Mouse (Mus musculus) forebrain, embryonic 13.5 days (tissue): Measurements from ENCODE around the gene Spats2l. TPM values are rescaled to one million over a fixed set of nuclear protein-coding genes. Genes with fewer than 3 reads are reported as not detected.

Source experiments
- ATAC-seq: fragments of 200-750 bp; cut with Nextera tagmentation; 2 replicates; pipeline ENCODE4 v1.8.0; 2017
- H3K27ac ChIP-seq: fragments of 300-500 bp; sonication (generic); 2 replicates; pipeline ENCODE4 v1.5.1; 2015; ENCODE audit warnings: inconsistent platforms, mild to moderate bottlenecking, moderate library complexity
- H3K27me3 ChIP-seq: fragments of 300-500 bp; sonication (generic); 2 replicates; pipeline ENCODE4 v1.6.1; 2015; ENCODE audit warnings: mild to moderate bottlenecking, inconsistent platforms
- H3K36me3 ChIP-seq: fragments of 300-500 bp; sonication (generic); 2 replicates; pipeline ENCODE4 v1.6.1; 2015; ENCODE audit warnings: mild to moderate bottlenecking, inconsistent platforms; ENCODE audit not compliant: poor library complexity, severe bottlenecking
- H3K4me1 ChIP-seq: fragments of 300-500 bp; sonication (generic); 2 replicates; pipeline ENCODE4 v1.6.1; 2015; ENCODE audit warnings: inconsistent platforms
- H3K4me2 ChIP-seq: fragments of 300-500 bp; sonication (generic); 2 replicates; pipeline ENCODE4 v1.6.1; 2015; ENCODE audit warnings: inconsistent platforms, mild to moderate bottlenecking, moderate library complexity
- H3K4me3 ChIP-seq: fragments of 300-500 bp; sonication (generic); 2 replicates; pipeline ENCODE4 v1.5.1; 2015; ENCODE audit warnings: mild to moderate bottlenecking, inconsistent platforms
- H3K9ac ChIP-seq: fragments of 300-500 bp; sonication (generic); 2 replicates; pipeline ENCODE4 v1.6.1; 2015; ENCODE audit warnings: mild to moderate bottlenecking, inconsistent platforms
- H3K9me3 ChIP-seq: fragments of 300-500 bp; sonication (generic); replicated peaks from 2 replicates; pipeline ENCODE4 v1.6.1; 2016; ENCODE audit warnings: inconsistent platforms
- WGBS: fragments of 180-500 bp; shearing (Covaris S2); methylation state at CpG from one replicate; pipeline ENCODE4 v1.1.7; 2015; 5-methylcytosine and 5-hydroxymethylcytosine counted together
- polyA plus RNA-seq: library from polyadenylated mRNA; unstranded; fragments of >200 nt; fragmentation: Nextera tagmentation; extraction: Ambion mirVana; gene quantifications from 2 replicates; pipeline ENCODE4 v1.2.1, GENCODE M21; 2015

Spats2l gene
- polyA plus RNA-seq, 1 experiment from 2014 or later, result 50.4 TPM

DNA sequence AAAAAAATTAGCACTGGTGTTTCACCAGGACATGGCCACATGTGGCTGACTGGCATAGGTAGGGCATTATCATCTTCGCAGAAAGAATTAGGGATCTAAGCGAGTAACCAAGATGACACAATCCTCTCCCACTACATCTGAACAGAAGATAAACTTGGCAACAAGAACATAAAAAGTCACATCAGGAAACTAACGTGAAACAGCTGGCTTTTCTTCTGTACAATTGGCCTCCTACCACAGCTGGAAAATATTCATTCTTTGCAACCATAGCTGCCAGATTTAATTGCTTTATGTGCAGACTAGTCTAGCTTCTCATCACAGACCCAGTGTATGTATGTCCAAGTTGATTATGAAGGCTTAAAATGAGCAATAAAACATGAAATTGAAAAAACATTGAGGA lies 131.9 kb downstream of the Spats2l start:
- Histone ChIP-seq H3K9ac (no peak overlapping the region), H3K9me3 (no peaks in the 10 kb centered on the region), H3K4me2 (no peak overlapping the region), H3K4me1 (0 out of 2 replicates have a peak, but pooled peaks cover 5% of the 10 kb centered on the region), H3K4me3 (no peak overlapping the region), H3K27ac (no peak overlapping the region), H3K27me3 (no peaks in the 10 kb centered on the region), H3K36me3 (peaks cover 14% of the 10 kb centered on the region)
- ATAC-seq, result no peak
- 88% methylated on average over 3 of the region's 3 CpGs for WGBS

DNA sequence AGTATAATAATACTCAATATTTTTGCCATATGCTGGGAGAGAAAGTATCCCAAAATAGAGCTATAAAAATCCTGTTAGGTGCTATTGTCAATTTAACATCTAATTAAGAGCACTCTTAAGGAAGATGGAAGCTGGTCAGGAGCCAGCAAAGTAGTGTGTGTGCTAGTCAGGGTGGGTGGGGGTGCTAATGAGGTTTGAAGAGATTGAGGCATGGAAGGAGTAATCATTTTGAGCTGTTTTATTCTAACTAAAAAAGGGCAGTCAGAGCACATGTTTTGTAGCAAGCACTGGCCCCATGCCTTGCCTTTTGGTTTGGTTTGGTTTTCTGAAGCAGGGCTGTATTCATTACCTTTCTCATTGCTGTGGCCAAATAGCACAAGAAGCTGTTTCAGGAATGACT lies 132.3 kb downstream of the Spats2l start:
- H3K4me2 ChIP-seq, result no peak overlapping the region
- H3K4me1 ChIP-seq, result 0 out of 2 replicates have a peak, but pooled peaks cover 5% of the 10 kb centered on the region
- no peak overlapping the region for H3K9ac ChIP-seq
- H3K27me3 ChIP-seq, result no peaks in the 10 kb centered on the region
- no peaks in the 10 kb centered on the region for H3K9me3 ChIP-seq
- H3K36me3 ChIP-seq, result peaks cover 14% of the 10 kb centered on the region
- no peak for ATAC-seq
- H3K4me3 ChIP-seq, result no peak overlapping the region
- no peak overlapping the region for H3K27ac ChIP-seq

DNA sequence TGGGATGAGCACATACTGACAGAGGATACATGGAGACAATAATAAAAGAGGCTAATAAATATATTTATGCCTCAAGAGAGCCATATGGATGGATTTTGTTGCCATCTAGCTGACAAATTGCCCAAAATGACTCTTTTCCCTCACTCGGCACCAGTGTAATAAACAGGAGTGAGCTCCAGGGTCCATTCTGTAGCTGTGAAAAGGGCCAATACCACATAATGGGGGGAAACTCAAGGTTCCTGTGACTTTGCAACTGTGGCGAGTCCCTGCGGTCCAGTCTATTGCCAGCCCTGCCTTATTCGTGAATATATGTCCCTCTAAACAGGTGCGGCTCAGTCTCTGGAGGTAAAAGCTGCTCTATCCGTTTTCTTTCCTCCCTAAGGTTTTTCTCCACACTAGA lies 137.6 kb downstream of the Spats2l start:
- Histone ChIP-seq H3K9me3 (no peaks in the 10 kb centered on the region), H3K36me3 (0 out of 2 replicates have a peak, but pooled peaks cover 4% of the 10 kb centered on the region), H3K27me3 (no peaks in the 10 kb centered on the region), H3K4me3 (no peak overlapping the region), H3K4me2 (no peak overlapping the region), H3K4me1 (0 out of 2 replicates have a peak, but pooled peaks cover 5% of the 10 kb centered on the region), H3K9ac (no peak overlapping the region), H3K27ac (no peak overlapping the region)
- WGBS, result 83% methylated on average over 6 of the region's 6 CpGs
- ATAC-seq, result no peak

DNA sequence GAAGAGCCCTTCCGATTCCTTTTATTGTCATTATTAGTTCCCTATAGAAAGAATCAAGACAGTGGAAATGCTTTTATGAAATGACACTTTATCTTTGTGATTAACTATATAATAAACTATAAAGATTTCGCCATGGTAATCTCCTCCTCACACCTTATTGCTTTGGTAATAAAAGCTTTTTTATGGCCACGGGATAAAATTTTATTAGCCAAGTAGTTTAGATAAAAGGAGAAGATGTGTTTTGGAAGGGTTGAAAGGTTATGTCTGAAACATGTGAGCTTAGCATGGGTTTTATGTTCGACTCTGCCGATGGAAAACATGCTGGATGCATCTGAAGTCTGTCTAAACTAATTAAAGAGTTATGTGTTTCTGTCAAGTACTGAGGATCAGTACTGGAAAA lies 143.4 kb downstream of the Spats2l start:
- Histone ChIP-seq H3K9ac (no peak overlapping the region), H3K4me1 (no peaks in the 10 kb centered on the region), H3K9me3 (no peaks in the 10 kb centered on the region), H3K27ac (no peak overlapping the region), H3K27me3 (no peaks in the 10 kb centered on the region), H3K4me3 (no peak overlapping the region), H3K36me3 (no peaks in the 10 kb centered on the region), H3K4me2 (no peak overlapping the region)
- ATAC-seq, result no peak
- WGBS, result 94% methylated on average over 5 of the region's 5 CpGs

DNA sequence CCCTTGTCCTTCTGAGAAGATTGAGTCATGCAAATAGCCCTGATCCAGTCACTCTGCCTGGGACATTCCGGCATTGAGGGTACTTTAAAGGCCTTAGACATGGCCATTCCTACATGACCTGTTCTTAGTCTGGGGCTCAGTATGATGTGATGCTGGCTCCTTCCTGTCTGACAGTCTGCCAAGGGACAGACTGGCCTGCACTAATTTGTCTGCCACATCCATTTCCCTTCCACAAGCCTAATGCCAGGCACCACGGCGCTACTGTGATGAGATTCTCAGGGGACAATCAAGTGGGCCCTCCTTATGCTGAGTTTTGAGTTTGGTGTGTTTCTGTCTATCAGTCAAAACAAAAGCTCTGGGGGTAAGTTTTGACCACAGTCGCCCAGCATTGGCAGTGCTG lies 144.6 kb downstream of the Spats2l start:
- no peak overlapping the region for H3K27ac ChIP-seq
- H3K9me3 ChIP-seq, result no peaks in the 10 kb centered on the region
- no peaks in the 10 kb centered on the region for H3K27me3 ChIP-seq
- no peaks in the 10 kb centered on the region for H3K4me1 ChIP-seq
- no peak overlapping the region for H3K9ac ChIP-seq
- WGBS, result 78% methylated on average over 4 of the region's 4 CpGs
- no peak for ATAC-seq
- H3K36me3 ChIP-seq, result no peaks in the 10 kb centered on the region
- H3K4me3 ChIP-seq, result no peak overlapping the region
- H3K4me2 ChIP-seq, result no peak overlapping the region

DNA sequence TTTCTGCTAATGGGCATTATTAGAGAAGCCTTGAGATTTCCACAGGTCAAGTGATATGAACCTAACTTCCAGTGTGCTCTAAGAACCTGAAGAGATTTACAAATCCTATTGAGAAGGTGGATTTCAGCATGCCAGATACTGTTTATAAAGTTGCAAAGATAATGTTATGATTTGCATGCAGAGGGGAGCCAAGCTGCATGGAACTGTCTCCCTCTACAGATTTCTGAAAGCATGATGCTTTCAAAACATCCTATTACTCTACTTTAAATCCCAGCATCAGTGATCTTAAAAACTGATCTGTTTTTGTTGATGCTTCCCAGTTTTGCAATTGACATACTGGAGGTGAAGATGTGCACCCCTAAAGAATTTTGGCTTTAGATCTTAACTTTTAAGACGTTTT lies 160.3 kb downstream of the Spats2l start:
- no peak overlapping the region for H3K4me2 ChIP-seq
- ATAC-seq, result no peak
- no peak overlapping the region for H3K27ac ChIP-seq
- H3K4me3 ChIP-seq, result no peak overlapping the region
- H3K9ac ChIP-seq, result no peak overlapping the region
- H3K27me3 ChIP-seq, result peaks cover 4% of the 10 kb centered on the region; the same call in 1 of the 2 replicates
- no peaks in the 10 kb centered on the region for H3K36me3 ChIP-seq
- WGBS, result 26% methylated on average over 1 of the region's 1 CpGs
- H3K4me1 ChIP-seq, result 0 out of 2 replicates have a peak, but pooled peaks cover 2% of the 10 kb centered on the region
- H3K9me3 ChIP-seq, result no peaks in the 10 kb centered on the region

DNA sequence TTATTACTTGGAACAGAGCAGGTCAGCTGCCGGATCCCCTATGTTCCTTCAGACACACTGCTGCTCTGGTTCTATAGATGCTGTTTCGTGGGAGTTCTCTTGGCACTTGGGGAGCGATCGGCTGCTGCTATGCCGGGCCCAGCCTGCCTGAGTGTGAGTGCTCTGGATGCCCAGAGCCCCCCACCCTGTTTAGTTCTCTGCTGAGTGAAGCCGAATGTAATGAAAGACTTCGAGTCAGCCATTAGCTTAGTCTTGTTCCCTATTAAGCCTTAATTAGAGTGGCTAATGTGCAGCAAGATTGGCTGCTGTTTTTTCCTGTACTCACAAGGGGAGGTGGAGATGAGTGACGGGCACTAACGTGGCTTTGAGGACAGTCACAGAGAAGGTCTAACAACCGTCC lies 166.7 kb downstream of the Spats2l start:
- Histone ChIP-seq H3K4me2 (peak overlapping the region; percentile 17; the same call in 1 of the 2 replicates), H3K36me3 (0 out of 2 replicates have a peak, but pooled peaks cover 10% of the 10 kb centered on the region), H3K27me3 (peaks cover 20% of the 10 kb centered on the region; the same call in 1 of the 2 replicates), H3K27ac (no peak overlapping the region), H3K9ac (0 out of 2 replicates have a peak overlapping the region, but pooled peaks have one; percentile 27), H3K9me3 (no peaks in the 10 kb centered on the region), H3K4me1 (peaks cover 27% of the 10 kb centered on the region), H3K4me3 (no peak overlapping the region)
- WGBS, result 19% methylated on average over 10 of the region's 10 CpGs
- ATAC-seq, result peak; percentile 76

DNA sequence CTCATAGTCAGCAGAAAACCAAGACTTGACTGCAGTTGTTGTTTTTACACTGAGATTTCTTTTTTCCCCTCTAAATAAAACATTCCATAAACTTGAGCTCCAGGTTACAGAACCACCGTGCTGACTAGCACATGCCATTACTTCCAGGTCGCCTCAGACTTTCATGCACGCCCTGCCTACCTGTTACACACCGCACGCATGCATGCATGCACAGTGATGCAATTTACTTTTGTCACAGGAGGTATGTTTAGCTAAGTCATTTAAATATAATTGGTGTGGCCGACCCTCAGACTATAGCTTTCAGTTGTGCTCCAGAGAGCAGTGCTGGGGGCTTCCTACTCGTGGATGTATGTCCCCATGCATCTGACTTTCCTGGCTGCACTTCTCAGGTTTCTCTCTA lies 167.1 kb downstream of the Spats2l start:
- no peak overlapping the region for H3K4me2 ChIP-seq
- 0 out of 2 replicates have a peak overlapping the region, but pooled peaks have one; percentile 27 for H3K9ac ChIP-seq
- no peaks in the 10 kb centered on the region for H3K9me3 ChIP-seq
- no peak overlapping the region for H3K27ac ChIP-seq
- H3K27me3 ChIP-seq, result peaks cover 20% of the 10 kb centered on the region; the same call in 1 of the 2 replicates
- H3K4me3 ChIP-seq, result no peak overlapping the region
- peak; percentile 52 for ATAC-seq
- H3K36me3 ChIP-seq, result peaks cover 13% of the 10 kb centered on the region; the same call in 1 of the 2 replicates
- peaks cover 27% of the 10 kb centered on the region for H3K4me1 ChIP-seq
- WGBS, result 53% methylated on average over 7 of the region's 7 CpGs

DNA sequence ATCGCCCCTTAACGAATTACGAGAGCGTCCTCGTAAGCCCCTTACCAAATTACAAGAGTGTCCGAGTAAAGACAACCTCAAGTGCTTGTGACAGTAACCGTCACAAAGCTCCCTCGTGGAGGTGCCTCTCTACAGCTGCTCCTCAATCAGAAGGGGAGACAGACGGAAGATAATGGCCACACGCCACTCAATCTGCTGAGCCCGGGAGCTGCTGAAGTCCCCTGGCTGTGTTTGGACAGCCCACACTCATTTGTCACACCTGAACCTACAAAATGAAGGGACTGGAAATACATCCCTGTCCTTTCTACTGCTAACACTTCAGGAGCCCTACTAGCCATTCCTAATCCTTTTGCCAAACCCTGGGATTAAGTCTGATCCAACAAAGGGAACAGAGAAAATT lies 167.8 kb downstream of the Spats2l start:
- Histone ChIP-seq H3K27ac (no peak overlapping the region), H3K9me3 (no peaks in the 10 kb centered on the region), H3K4me1 (peaks cover 24% of the 10 kb centered on the region), H3K36me3 (peaks cover 16% of the 10 kb centered on the region; the same call in 1 of the 2 replicates), H3K9ac (no peak overlapping the region), H3K4me2 (no peak overlapping the region), H3K4me3 (no peak overlapping the region), H3K27me3 (peaks cover 20% of the 10 kb centered on the region; the same call in 1 of the 2 replicates)
- 39% methylated on average over 11 of the region's 11 CpGs for WGBS
- ATAC-seq, result no peak

DNA sequence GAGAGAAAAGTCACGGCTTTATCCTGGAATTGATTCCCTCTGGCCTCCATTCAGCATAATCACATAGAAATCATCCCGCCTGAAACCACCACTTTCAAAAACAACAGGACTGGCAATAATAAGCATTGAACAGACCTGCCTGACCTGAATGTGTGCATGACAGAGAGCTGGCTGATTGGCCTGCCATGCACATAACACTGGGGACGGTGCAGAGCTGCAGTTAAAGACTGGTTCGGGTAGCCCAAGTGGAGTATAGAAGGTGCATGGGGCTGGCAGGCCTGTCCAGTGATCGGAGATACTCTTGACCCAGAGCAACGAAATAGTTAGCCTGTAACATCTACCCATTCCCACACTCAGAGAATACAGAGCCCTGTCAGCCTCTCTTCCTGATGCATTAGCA lies 168.3 kb downstream of the Spats2l start:
- no peak for ATAC-seq
- Histone ChIP-seq H3K4me2 (no peak overlapping the region), H3K9me3 (no peaks in the 10 kb centered on the region), H3K4me3 (no peak overlapping the region), H3K9ac (no peak overlapping the region), H3K36me3 (peaks cover 16% of the 10 kb centered on the region; the same call in 1 of the 2 replicates), H3K27me3 (peaks cover 20% of the 10 kb centered on the region; the same call in 1 of the 2 replicates), H3K4me1 (peaks cover 25% of the 10 kb centered on the region), H3K27ac (no peak overlapping the region)
- WGBS, result 53% methylated on average over 6 of the region's 6 CpGs

DNA sequence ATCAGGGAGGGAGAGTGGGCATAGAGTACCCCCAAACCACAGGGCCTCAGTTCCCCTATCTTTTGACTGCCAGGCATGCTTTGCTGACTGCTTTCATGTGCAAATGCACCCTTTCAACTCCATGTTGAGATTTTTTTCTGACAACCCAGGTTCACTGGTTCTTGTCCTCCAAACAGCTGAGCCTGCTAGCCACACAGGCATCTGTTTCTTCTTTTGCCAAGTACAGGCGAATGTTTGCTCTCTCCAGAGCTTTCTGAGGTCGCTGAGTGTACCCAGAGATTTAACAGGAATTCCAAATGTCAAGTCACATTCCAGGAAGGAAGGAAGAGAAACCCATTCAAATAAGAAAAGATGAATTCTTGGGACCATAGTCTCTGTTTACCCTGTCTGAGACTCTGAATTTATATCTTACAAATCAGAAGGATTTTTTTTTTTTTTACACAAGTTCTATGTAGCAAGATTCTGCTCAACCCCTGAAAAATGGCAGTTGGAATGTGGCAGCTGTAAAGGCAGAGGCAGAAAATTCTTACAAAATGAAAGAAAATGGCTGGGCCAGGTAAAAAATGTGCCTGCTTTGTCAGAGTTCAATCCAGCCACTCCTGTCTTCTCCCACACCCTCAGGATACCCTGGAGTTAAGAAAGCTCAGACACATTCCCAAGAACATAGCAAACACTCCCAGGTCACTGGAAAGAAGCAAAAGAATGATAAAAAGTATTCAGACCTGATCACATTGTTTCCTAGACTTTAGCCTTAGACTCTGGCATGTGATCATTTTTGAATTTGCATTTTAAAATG lies 173.8 kb downstream of the Spats2l start:
- H3K4me1 ChIP-seq, result 0 out of 2 replicates have a peak, but pooled peaks cover 15% of the 10 kb centered on the region
- H3K4me2 ChIP-seq, result no peak overlapping the region
- no peak overlapping the region for H3K4me3 ChIP-seq
- H3K9ac ChIP-seq, result no peak overlapping the region
- no peak for ATAC-seq
- 44% methylated on average over 2 of the region's 2 CpGs for WGBS
- no peaks in the 10 kb centered on the region for H3K9me3 ChIP-seq
- no peak overlapping the region for H3K27ac ChIP-seq
- peaks cover 16% of the 10 kb centered on the region; the same call in 1 of the 2 replicates for H3K36me3 ChIP-seq
- peaks cover 3% of the 10 kb centered on the region; the same call in 1 of the 2 replicates for H3K27me3 ChIP-seq

DNA sequence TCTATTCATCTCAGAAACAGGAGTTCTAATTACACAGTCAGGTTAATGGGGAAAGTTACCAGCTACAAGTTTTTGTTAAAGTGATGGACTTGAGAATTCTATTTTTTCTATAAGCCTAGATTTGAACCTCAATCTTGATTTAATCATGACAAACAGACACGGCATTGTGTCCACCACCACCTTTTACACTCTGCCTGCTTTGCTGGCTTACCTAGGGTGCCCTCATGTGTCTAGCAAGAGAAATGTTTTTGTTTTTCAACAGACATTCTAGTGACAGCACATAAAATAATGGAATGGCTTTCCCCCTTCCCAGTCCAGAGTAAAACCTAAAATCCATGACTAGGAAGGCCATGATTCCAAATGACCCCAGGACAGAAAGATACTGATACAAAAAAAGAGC lies 175.2 kb downstream of the Spats2l start:
- Histone ChIP-seq H3K4me3 (no peak overlapping the region), H3K27ac (no peak overlapping the region), H3K9ac (no peak overlapping the region), H3K4me2 (no peak overlapping the region), H3K27me3 (no peaks in the 10 kb centered on the region), H3K9me3 (no peaks in the 10 kb centered on the region), H3K4me1 (0 out of 2 replicates have a peak, but pooled peaks cover 15% of the 10 kb centered on the region), H3K36me3 (peaks cover 8% of the 10 kb centered on the region; the same call in 1 of the 2 replicates)
- WGBS, result 7% methylated on average over 1 of the region's 1 CpGs
- ATAC-seq, result no peak
